Mouse (Mus musculus): ENCODE data around the gene Sox2.
A peak's percentile ranks its signal among the peaks of the same experiment; 100 is the strongest.

Gene Sox2

DNA sequence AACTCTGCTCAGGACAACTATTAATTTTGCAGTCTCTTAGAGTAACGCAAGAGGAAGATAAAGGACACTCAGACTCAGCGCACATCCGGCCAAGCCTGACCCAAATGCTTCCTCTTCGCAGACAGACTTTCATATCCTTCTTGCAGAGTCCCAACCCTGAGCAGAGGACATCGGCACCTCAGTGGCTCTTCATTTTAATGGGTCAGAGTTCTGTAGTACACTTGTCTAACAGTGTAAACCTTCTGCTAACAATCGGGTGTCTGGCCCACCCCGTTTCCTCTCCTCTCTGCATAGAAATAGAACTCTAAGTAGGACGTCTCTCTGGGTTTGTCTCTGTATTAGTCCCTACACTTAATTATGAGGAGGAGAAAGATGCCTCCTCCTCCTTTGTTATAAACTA, 20.2 kb upstream of the Sox2 start:
- no peak for TF ChIP-seq NANOG (IDR thresholded peaks at IDR 0.05; ENCODE audit: borderline replicate concordance, low read length)
- TF ChIP-seq CTCF (conservative IDR thresholded peaks at IDR 0.05; ENCODE audit: low read length): no peak
- Histone ChIP-seq H3K27me3 (ENCODE audit: insufficient read depth, low read length) (peaks cover 7% of the 10 kb centered on the region), H3K36me3 (ENCODE audit: insufficient read depth, low read length) (no peaks in the 10 kb centered on the region), H3K4me3 (replicated peaks; ENCODE audit: low read length) (no peak overlapping the region), H3K4me1 (replicated peaks; ENCODE audit: low read depth, low read length) (peaks cover 9% of the 10 kb centered on the region), H3K9me3 (ENCODE audit: low read length) (peaks cover 4% of the 10 kb centered on the region; the same call in 1 of the 2 replicates)

DNA sequence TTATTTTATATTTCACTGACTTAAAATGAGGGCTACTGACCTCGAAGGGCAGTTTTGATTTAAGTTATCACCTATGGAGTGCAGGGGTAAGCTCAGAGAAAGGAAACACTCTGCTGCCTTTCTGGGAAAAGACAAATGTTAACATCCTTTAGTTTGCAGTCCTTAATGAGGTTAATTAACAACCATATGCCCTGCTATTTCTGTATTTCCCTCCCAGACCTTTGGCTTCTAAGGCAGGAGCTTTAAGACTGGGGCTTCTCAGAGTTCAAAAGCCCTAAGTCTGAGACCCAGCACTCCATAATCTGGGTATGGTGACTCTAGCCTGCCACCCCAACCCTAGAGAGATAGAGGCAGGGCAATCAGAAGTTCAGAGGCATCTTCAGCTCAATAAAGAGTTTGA, 19.5 kb upstream of the Sox2 start:
- peaks cover 10% of the 10 kb centered on the region for H3K4me1 ChIP-seq (replicated peaks; ENCODE audit: low read depth, low read length)
- no peak for TF ChIP-seq NANOG (IDR thresholded peaks at IDR 0.05; ENCODE audit: borderline replicate concordance, low read length)
- TF ChIP-seq CTCF (conservative IDR thresholded peaks at IDR 0.05; ENCODE audit: low read length): no peak
- H3K9me3 ChIP-seq (ENCODE audit: low read length): peaks cover 4% of the 10 kb centered on the region; the same call in 1 of the 2 replicates
- H3K36me3 ChIP-seq (ENCODE audit: insufficient read depth, low read length): no peaks in the 10 kb centered on the region
- H3K4me3 ChIP-seq (replicated peaks; ENCODE audit: low read length): no peak overlapping the region
- H3K27me3 ChIP-seq (ENCODE audit: insufficient read depth, low read length): peaks cover 8% of the 10 kb centered on the region

- Histone ChIP-seq H3K4me1 (replicated peaks; ENCODE audit: low read depth, low read length) (peaks cover 58% of the 10 kb centered on the region), H3K27me3 (ENCODE audit: insufficient read depth, low read length) (peaks cover 32% of the 10 kb centered on the region), H3K4me3 (replicated peaks; ENCODE audit: low read length) (no peak overlapping the region), H3K36me3 (ENCODE audit: insufficient read depth, low read length) (no peaks in the 10 kb centered on the region), H3K9me3 (ENCODE audit: low read length) (no peaks in the 10 kb centered on the region)
- TF ChIP-seq CTCF (conservative IDR thresholded peaks at IDR 0.05; ENCODE audit: low read length) (peak; percentile 23; the same call in 1 of the 2 replicates), NANOG (IDR thresholded peaks at IDR 0.05; ENCODE audit: borderline replicate concordance, low read length) (no peak), POU5F1 (IDR thresholded peaks at IDR 0.05; ENCODE audit: borderline replicate concordance, low read length) (no peak)
These were observed 13.2 kb upstream of the Sox2 start for GRCm38 (mm10) chr3:34636958-34637357.

DNA sequence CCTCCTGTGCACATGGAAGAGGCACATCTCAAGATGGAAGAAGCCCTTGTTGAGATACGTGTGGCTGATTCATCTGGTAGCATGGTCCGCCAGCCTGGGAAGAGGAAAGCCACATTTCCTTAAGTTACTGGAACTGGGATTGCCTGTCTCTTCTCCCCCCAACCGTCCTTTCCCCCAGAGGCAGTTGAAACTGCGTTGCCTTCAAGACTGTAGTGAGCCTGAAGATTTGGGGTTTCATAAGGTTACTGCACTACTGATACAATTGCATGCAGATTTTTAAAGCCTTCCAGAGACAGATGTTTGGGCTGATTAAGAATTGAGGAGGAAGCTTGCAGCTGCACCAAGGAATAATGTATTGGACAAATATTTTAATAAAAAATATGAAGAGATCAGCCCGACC, 12.7 kb upstream of the Sox2 start:
- no peaks in the 10 kb centered on the region for H3K36me3 ChIP-seq (ENCODE audit: insufficient read depth, low read length)
- no peaks in the 10 kb centered on the region for H3K9me3 ChIP-seq (ENCODE audit: low read length)
- peaks cover 62% of the 10 kb centered on the region for H3K4me1 ChIP-seq (replicated peaks; ENCODE audit: low read depth, low read length)
- H3K4me3 ChIP-seq (replicated peaks; ENCODE audit: low read length): no peak overlapping the region
- H3K27me3 ChIP-seq (ENCODE audit: insufficient read depth, low read length): peaks cover 35% of the 10 kb centered on the region
- TF ChIP-seq CTCF (conservative IDR thresholded peaks at IDR 0.05; ENCODE audit: low read length): no peak
- no peak for TF ChIP-seq NANOG (IDR thresholded peaks at IDR 0.05; ENCODE audit: borderline replicate concordance, low read length)
- no peak for TF ChIP-seq POU5F1 (IDR thresholded peaks at IDR 0.05; ENCODE audit: borderline replicate concordance, low read length)

DNA sequence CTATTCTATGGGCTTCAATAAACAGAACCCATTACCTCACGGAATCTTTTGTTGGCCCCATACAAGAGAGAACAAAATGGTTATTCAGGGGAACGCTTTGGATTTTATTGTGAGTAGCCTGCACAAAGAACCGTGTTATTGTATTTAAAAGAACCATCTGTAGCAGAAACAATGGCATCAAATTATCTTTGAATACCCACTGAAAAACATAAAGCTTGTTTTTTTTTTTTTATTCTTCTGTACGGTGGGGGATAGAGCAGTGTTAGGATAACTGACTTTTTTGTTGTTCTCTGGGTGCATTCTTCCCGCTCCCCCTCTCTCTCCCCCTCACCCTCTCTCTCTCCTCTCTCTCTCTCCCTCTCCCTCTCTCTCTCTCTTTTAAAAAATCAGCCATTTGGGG, 12.3 kb upstream of the Sox2 start:
- no peaks in the 10 kb centered on the region for H3K36me3 ChIP-seq (ENCODE audit: insufficient read depth, low read length)
- H3K4me1 ChIP-seq (replicated peaks; ENCODE audit: low read depth, low read length): peaks cover 66% of the 10 kb centered on the region
- no peak overlapping the region for H3K4me3 ChIP-seq (replicated peaks; ENCODE audit: low read length)
- H3K9me3 ChIP-seq (ENCODE audit: low read length): no peaks in the 10 kb centered on the region
- no peak for TF ChIP-seq POU5F1 (IDR thresholded peaks at IDR 0.05; ENCODE audit: borderline replicate concordance, low read length)
- TF ChIP-seq NANOG (IDR thresholded peaks at IDR 0.05; ENCODE audit: borderline replicate concordance, low read length): no peak
- TF ChIP-seq CTCF (conservative IDR thresholded peaks at IDR 0.05; ENCODE audit: low read length): no peak
- peaks cover 35% of the 10 kb centered on the region for H3K27me3 ChIP-seq (ENCODE audit: insufficient read depth, low read length)

- H3K9me3 ChIP-seq (ENCODE audit: low read length): no peaks in the 10 kb centered on the region
- no peak for TF ChIP-seq NANOG (IDR thresholded peaks at IDR 0.05; ENCODE audit: borderline replicate concordance, low read length)
- no peak for TF ChIP-seq CTCF (conservative IDR thresholded peaks at IDR 0.05; ENCODE audit: low read length)
- no peak for TF ChIP-seq POU5F1 (IDR thresholded peaks at IDR 0.05; ENCODE audit: borderline replicate concordance, low read length)
- H3K27me3 ChIP-seq (ENCODE audit: insufficient read depth, low read length): peaks cover 35% of the 10 kb centered on the region
- no peak overlapping the region for H3K4me3 ChIP-seq (replicated peaks; ENCODE audit: low read length)
- H3K36me3 ChIP-seq (ENCODE audit: insufficient read depth, low read length): no peaks in the 10 kb centered on the region
- peaks cover 70% of the 10 kb centered on the region for H3K4me1 ChIP-seq (replicated peaks; ENCODE audit: low read depth, low read length)
These were observed 11.9 kb upstream of the Sox2 start for GRCm38 (mm10) chr3:34638344-34638743.

DNA sequence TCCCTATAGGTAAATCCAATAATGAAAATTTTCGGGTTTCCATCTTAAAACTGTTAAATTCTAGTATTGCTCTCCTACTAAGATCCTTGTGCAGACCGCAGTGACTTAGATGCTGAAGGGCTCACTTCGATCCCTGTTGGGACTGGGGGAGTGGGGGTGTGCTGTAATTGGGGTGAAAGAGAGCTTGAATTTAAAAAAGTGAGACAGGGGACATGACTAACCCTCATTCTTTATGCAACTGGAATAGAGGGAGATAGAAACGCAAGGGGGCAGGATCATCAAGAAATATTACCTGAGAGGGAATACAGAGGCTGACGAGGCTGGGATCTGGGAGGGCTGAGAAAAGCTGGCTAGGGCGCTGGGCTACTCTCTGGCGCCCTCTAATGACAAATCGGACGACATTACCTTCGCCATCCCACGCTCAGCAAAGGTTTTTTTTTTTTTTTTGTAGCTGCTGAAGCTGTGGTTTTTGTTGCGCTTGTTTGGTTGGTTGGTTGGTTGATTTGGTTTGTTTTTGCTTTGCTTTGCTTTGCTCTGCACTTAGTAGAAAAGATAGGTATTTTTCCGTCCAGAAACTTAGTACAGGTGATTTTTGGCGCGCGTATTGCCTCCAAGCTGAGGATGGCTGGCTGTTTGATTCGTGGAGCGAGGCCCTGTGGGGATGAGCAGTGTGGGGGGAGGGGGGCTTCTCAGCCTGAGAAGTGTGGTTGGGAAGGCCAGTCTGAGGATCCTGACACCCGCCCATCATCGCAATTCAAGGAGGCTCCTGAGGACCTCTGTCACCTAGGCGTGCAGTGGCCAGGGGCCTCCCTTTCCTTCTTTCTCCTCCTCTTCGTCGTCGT, 11.0 kb upstream of the Sox2 start:
- Histone ChIP-seq H3K36me3 (ENCODE audit: insufficient read depth, low read length) (no peaks in the 10 kb centered on the region), H3K4me1 (replicated peaks; ENCODE audit: low read depth, low read length) (peaks cover 79% of the 10 kb centered on the region), H3K9me3 (ENCODE audit: low read length) (no peaks in the 10 kb centered on the region), H3K4me3 (replicated peaks; ENCODE audit: low read length) (peak overlapping the region; percentile 57), H3K27me3 (ENCODE audit: insufficient read depth, low read length) (peaks cover 34% of the 10 kb centered on the region)
- TF ChIP-seq NANOG (IDR thresholded peaks at IDR 0.05; ENCODE audit: borderline replicate concordance, low read length) (no peak), POU5F1 (IDR thresholded peaks at IDR 0.05; ENCODE audit: borderline replicate concordance, low read length) (no peak), CTCF (conservative IDR thresholded peaks at IDR 0.05; ENCODE audit: low read length) (peak; percentile 95)

GRCm38 (mm10) chr3:34639873-34640270, 10.3 kb upstream of the Sox2 start:
- TF ChIP-seq POU5F1 (IDR thresholded peaks at IDR 0.05; ENCODE audit: borderline replicate concordance, low read length) (no peak), CTCF (conservative IDR thresholded peaks at IDR 0.05; ENCODE audit: low read length) (no peak), NANOG (IDR thresholded peaks at IDR 0.05; ENCODE audit: borderline replicate concordance, low read length) (no peak)
- Histone ChIP-seq H3K4me1 (replicated peaks; ENCODE audit: low read depth, low read length) (peaks cover 79% of the 10 kb centered on the region), H3K36me3 (ENCODE audit: insufficient read depth, low read length) (no peaks in the 10 kb centered on the region), H3K4me3 (replicated peaks; ENCODE audit: low read length) (peak overlapping the region; percentile 57), H3K27me3 (ENCODE audit: insufficient read depth, low read length) (peaks cover 30% of the 10 kb centered on the region), H3K9me3 (ENCODE audit: low read length) (no peaks in the 10 kb centered on the region)

DNA sequence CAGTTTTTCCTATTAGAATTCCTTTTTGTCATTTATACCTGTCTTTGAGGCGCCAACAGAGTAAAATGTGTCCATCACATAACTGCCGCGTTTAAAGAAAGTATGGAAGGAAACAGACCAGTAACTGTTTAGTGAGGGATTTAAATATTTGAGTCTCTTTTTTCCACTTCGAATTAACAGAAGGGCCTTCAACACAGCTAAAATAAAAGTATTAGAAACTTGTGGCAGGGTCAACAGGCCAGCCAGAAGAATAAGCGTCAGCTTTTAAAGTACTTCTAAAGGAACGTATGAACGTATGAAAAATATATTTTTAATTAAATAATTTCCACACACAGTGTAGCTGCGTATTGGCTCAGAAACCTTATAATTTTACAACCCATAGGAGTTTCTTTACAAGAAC, 9.9 kb upstream of the Sox2 start:
- peaks cover 80% of the 10 kb centered on the region for H3K4me1 ChIP-seq (replicated peaks; ENCODE audit: low read depth, low read length)
- TF ChIP-seq NANOG (IDR thresholded peaks at IDR 0.05; ENCODE audit: borderline replicate concordance, low read length): no peak
- no peak for TF ChIP-seq CTCF (conservative IDR thresholded peaks at IDR 0.05; ENCODE audit: low read length)
- no peak for TF ChIP-seq POU5F1 (IDR thresholded peaks at IDR 0.05; ENCODE audit: borderline replicate concordance, low read length)
- H3K9me3 ChIP-seq (ENCODE audit: low read length): no peaks in the 10 kb centered on the region
- H3K4me3 ChIP-seq (replicated peaks; ENCODE audit: low read length): no peak overlapping the region
- no peaks in the 10 kb centered on the region for H3K36me3 ChIP-seq (ENCODE audit: insufficient read depth, low read length)
- H3K27me3 ChIP-seq (ENCODE audit: insufficient read depth, low read length): peaks cover 27% of the 10 kb centered on the region
